Mouse (Mus musculus) embryo, embryonic 10.5 days (tissue): Measurements from ENCODE around the gene Ptafr.
"Not testable (repeated sequence)": the region's sequence is repeated elsewhere in the genome, so short reads cannot be mapped to it uniquely, and the experiment has no call there.

Source experiments
- DNase-seq: peaks from one replicate; pipeline ENCODE4 v3.0.0-alpha.2; 2015; ENCODE audit warnings: low spot score

The Ptafr gene

GRCm38 (mm10) chr4:132563965-132564364 is at the start of gene Ptafr:
TSS of gene Ptafr (plus strand) at chr4:132564067.
- no peak for DNase-seq

DNA sequence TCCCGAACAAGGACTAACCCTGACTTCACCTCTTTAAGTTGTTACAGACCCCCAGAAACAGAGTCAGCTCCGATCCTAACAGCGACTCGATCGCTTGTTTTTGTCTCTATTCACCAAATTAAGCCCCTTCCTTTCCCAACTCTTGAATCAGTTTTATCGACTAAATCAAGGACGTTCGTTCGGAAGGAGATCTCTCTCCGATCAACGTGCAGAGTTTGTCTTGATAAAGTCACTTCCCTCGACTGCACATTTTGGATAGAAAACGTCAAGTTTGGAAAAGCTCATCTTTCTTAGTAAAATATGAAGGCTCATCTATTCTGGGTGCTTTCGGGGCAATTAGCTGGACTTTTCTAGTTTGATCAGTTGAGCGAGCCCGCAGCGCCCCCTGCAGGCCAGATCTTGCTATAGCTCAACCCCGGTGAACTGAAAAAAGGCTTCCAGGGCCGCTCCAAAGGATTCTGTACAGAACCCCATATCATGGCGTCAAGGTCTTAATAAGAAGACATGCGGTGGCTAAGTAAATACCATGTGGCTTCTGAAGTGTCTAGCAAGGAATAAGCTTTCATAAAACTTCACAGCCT is 49.2 kb upstream of the Ptafr start:
- DNase-seq: peak; percentile 93

DNA sequence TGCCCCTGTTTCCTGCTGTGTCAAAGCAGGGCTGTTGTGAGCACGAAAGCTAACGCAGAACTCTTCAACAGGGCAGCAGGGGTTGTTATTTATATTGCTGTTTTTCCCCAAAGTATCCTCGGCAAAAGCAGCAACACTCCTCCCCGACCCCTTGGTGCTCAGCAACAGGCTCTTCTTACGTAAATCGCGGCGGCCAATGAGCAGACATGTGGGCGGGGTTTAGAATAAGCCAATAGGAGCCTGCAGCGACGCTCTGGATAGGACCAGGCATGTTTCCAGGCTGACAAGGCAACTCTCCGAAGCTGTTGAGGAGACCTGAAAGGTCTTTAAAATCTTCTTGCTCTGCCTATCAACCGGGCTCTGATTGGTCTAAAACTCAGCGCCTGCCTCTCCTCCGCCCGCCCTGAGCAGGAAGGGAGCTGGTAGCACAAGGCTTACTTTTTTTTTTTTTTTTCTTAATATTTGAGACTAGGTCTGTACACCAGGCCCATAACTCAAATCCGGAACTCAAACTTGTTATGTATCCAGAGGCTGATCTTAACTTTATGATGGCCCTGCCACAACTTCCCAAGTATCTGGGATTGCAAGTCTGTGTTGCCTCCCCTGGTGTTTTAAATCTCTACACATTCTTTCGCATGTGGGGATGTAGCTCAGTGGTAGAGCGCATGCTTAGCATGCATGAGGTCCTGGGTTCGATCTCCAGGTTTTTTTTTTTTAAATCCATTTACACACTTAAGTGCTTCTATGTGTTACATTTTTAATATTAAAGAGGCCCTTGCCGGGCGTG is 48.3 kb upstream of the Ptafr start:
- DNase-seq: peak; percentile 99

- DNase-seq: no peak
Measured at GRCm38 (mm10) chr4:132518066-132518465, 45.8 kb upstream of the Ptafr start.

GRCm38 (mm10) chr4:132519188-132519587 is 44.7 kb upstream of the Ptafr start:
- DNase-seq: no peak

DNA sequence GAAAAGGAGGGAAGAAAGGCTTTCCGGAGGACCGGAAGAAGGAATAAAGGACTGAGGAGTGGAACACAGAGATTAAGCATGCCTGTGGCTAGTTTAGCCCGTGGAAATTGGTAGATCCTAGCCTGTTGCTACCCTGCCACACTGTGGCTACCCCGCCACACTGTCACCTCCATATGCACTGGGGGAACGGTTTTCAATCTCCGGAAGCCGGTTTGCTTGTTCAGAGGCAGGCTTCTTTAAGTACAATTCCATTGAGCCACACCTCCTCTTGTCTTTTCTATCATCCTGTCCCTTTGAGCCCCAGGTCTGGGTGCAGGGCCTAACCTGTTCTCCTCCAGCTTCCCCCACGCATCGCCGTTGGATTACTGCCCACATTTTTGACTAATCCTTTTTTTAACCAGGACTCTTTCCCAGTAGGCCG is 39.5 kb upstream of the Ptafr start:
- DNase-seq: no peak

DNA sequence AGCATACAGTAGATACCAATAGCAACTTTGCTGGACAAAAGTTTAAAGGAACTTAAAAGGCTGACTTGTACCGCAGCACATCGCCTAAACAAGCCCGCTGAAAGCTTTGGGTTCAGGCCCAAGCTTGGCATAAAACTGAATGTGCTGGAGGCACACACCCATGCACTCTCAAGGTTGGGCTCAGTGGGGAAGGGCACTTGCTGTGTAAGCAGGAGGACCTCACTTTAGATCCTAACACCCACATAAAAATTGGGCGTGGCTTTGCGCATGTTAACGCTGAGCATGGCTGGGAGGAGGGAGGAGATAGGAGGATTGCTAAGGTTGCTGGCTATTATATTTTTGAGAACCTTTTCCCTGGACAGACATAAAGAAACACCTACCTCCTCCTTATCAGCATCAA is 39.1 kb upstream of the Ptafr start:
- DNase-seq: no peak

DNA sequence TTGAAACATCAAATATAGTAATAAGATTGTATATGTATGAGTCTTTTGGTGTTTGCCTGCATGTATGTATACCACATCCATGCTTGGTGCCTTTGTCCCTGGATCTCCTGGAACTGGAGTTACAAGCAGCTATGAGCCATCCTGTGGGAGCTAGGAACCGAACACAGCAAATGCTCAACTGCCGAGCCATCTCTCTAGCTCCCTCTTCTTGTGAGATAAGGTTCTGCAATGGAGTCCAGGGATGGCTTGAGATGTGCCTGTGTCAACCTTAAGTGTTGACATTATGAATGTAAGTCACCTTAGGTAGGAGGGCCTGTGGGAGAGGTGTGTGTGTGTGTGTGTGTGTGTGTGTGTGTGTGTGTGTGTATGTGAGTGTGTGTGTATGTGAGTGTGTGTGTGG is 37.2 kb upstream of the Ptafr start:
- peak; percentile 48 for DNase-seq

- DNase-seq: no peak
Measured at GRCm38 (mm10) chr4:132527917-132528522, 35.8 kb upstream of the Ptafr start.

DNA sequence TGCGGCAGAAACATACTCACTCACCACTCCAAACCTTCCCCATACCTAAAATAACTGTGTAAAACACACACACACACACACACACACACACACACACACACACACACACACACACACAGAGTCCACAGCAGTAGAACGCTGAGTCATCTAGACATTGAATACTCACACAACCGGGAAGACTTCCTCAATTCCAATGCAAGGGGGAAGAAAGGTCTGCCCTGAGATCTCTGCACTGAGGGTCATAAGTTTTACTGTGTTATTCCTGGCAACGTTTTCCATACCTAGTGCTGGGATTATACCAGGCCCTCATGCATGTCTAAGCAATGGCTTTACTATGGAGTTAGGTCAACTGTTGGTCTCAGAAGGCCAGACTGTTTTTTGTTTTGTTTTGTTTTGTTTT is 34.5 kb upstream of the Ptafr start:
- no peak for DNase-seq

DNA sequence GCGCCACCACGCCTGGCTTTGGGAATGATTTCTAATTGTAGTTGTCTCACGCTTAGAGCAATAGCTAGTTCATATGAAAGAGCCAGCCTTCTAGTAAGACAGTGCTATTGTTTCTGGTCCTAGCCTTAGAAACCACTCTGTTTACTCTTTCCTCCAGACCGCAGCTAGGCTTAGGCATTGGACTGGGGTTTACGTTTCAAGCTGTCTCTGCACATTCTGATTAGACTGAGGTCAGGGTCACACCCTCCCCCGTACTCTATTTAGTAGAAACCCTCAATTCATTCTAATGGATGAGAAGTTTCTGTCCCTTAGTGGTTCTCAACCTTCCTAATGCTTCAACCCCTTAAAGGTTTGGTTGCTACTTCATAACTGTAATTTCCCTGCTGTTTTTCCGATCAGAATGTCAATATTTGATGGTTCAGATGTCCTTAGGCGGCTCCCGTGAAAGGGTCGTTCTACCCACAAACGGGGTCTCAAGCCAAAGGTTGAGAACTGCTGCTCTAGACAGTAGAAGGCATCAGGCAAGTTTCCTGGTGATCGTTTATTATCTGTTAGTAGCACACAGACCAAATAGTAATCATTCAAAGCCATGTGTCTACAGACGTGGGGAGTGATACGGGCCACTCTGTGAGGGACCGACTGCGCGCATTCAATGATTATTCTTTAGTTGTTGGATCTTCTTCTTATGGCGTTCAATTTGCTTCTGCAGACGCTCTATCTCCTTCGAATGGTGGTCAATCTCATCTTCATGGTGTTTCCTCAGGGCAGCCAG is 33.6 kb upstream of the Ptafr start:
- DNase-seq: no peak

- DNase-seq: peak; percentile 55
Measured at GRCm38 (mm10) chr4:132532496-132532895, 31.4 kb upstream of the Ptafr start.

- peak; percentile 99 for DNase-seq
Measured at GRCm38 (mm10) chr4:132532981-132533916, 30.6 kb upstream of the Ptafr start, which contains the start of gene Atpif1. TSS of gene Atpif1 (minus strand) at chr4:132533659.

DNA sequence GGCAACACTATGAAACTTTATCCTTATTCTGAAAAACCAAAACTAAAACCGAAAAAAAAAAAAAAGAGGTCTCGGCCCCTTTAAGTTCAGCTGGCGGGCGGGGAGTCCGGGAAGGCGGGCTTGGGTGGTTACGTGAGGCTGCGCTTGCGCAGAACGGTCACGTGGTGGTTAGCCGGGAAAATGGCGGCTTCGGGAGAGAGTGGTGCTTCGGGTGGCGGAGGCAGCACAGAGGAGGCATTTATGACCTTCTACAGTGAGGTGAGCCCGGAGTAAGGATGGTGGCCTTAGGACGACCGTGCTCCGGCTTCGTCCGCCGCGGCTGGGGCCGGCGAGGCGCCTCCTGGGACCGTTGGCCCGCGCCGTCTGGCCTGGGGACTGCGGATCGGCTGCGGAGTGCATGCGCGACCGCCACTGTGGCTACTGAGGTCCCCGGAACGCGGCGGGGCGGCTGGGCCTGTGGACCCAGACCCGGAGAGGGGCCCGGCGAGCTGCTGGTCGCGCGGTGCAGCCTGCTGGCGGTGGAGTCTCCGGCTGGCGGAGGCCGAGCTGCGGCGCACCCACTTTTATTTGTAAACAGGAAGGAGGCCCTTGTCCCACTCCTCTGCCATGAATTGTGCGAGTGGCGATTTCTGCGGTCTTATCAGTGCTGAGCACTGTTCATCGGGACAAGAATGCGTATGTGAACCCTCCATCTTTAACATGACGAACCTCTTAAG is 28.3 kb upstream of the Ptafr start, which contains the start of gene Dnajc8:
Gene Dnajc8, plus strand, starts transcription at position 145 of the 716 bp plus-strand sequence.
- DNase-seq: peak; percentile 96

GRCm38 (mm10) chr4:132539481-132539880 is 24.4 kb upstream of the Ptafr start:
- no peak for DNase-seq

DNA sequence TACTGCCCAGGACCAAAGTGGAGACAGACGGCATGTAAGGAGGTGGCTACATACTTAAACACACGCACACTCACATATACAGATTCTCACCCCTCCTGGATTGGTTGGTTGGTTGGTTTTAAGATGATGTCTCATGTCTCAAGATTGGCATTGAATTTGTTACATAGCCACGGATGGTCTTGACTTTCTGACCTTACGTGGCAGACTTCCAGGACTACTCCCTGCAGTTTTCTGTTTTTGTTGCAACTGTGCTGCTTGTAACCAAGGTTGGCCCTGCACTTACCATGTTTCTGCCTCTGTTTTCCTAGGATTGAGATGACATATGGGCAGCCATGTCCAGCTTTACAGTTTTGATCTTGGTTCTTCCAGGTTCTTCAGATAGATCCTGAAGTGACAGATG is 22.5 kb upstream of the Ptafr start:
- DNase-seq: no peak

- DNase-seq: no peak
Measured at GRCm38 (mm10) chr4:132542724-132543123, 21.1 kb upstream of the Ptafr start.

- peak; percentile 85 for DNase-seq
Measured at GRCm38 (mm10) chr4:132545851-132546250, 18.0 kb upstream of the Ptafr start.

DNA sequence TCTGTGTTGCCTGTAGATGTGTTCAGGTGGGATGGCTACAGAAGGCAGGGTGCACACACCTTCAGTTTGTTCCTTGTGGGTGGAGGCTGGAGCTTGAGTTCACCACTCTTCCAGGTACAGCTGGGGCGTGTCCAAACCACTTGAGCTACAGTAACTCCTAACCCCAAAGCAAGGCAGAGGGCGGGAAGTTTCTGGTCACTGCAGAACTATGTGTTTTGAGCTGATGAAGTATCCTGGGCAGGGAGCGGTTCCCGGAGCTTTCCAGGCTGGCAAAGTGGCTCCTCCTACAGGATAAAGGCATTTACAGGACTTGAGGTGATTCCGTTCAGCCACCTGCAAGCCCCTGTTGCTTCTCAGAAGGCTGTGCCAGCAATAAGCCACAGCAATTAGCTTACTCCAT is 9.6 kb upstream of the Ptafr start:
- no peak for DNase-seq

DNA sequence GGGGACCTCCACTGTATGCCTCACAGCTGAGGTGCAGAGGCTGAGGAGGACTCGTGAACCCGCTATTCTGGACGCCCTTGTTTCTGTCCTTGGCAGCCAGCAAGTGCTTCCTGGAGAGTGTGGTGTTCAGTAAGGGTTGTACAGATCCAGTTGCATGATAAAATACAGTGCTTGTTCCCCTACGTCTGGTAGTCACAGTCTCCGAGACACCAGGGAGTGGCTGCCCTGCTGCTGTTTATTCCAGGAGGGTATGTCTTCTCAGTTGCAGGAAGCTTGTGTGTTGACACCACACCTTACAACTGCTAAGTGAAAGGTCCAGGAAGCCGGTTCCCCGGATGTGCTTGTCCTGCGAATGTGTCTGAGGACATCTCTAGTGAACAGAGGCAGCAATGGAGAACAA is 9.2 kb upstream of the Ptafr start:
- DNase-seq: no peak

GRCm38 (mm10) chr4:132555550-132555949 is 8.3 kb upstream of the Ptafr start:
- DNase-seq: not testable (repeated sequence)
